Mouse (Mus musculus): Measurements from ENCODE around the gene Drd4.

The Drd4 gene

DNA sequence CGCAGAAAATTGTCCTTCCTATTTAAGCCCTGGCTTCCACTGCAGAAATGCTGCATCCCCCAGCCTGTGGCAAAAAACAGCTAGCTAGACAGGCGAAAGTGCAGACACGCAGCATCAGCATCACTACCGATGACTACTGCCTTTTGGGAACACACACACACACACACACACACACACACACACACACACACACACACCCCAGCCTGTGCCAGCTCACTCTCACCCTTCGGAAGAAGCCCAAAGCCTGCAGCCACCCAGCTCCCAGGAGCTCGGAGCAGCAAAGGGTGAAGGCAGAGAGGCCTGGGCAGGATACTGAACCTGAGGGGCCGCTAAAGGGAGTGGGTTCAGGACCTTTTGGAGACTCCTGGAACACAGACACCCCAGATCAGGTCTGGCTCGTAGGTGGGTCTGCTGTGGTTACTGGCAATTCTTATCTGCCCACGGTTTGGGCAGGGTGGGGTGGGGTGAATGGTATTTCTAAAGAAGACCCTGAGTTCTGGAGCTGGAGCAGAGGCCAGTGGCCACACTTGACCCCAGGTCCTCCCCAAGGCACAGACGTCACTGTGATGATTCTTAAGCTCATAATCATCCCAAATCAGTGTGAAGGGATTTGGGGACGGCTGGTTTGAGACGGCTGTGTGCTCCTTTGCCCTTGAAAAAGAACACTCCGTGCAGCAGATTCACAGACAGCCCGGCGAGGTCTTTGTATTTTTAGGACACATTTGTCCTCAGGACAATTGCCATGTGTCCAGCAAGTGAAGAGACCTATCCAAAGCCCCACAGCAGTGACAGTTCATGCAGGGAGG is 980 bp downstream of the Drd4 start:
- no peak for DNase-seq (ENCODE audit: low spot score)

DNA sequence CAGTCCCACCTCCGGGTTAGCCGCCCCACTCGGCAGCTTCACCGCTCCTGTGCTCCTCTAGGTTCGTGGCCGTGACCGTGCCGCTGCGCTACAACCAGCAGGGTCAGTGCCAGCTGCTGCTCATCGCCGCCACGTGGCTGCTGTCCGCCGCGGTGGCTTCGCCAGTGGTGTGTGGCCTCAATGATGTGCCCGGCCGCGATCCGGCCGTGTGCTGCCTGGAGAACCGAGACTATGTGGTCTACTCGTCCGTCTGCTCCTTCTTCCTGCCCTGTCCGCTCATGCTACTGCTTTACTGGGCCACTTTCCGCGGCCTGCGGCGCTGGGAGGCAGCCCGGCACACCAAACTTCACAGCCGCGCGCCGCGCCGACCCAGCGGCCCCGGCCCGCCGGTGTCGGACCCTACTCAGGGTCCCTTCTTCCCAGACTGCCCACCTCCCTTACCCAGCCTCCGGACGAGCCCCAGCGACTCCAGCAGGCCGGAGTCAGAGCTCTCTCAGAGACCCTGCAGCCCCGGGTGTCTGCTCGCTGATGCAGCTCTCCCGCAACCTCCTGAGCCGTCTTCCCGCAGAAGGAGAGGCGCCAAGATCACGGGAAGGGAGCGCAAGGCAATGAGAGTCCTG is 2.2 kb downstream of the Drd4 start:
- peak; percentile 36 for DNase-seq (ENCODE audit: low spot score)

DNA sequence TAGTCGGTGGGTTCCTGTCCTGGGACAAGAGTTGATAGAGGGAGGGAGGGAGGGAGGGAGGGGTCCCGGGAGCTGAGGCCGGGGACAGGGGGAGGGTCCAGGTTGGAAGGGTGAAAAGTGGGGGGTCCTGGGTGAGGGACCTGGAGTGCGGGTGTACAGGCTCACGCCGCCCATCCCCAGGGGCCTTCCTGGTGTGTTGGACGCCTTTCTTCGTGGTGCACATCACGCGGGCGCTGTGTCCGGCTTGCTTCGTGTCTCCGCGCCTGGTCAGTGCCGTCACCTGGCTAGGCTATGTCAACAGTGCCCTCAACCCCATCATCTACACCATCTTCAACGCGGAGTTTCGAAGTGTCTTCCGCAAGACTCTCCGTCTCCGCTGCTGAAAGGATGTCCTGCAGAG is 2.7 kb downstream of the Drd4 start:
- no peak for DNase-seq (ENCODE audit: low spot score)

DNA sequence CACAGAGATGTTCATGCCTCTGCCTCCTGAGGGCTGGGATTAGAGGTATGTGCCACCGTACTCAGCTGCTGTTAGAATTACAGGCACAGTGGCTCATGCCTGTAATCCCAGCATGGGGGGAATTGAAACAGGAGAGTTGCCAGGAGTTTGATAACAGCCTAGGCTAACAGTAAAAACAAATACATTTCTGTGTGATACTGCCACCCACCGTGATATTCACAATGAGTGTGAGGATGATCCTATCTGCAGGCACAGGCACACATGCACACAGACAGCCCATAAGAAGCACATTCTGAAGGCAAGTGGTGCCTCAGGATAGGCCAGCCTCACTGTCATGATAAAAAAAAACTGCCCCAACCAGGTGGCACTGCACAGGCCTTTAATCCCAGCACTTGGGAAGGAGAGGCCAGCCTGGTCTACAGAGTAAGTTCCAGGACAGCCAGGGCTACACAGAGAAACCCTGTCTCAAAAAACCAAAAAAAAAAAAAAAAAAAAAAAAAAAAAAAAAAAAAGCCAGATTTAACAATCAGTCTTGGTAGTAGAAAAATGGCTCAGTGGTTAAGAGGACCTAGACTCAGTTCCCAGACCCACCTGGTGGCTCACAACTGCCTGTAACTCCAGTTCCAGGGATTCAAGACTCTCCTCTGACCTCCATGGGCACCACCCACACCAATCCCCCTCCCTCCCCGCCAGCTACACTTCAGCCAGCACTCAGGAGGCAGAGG is 6.3 kb downstream of the Drd4 start:
- DNase-seq (ENCODE audit: low spot score) = no peak

DNA sequence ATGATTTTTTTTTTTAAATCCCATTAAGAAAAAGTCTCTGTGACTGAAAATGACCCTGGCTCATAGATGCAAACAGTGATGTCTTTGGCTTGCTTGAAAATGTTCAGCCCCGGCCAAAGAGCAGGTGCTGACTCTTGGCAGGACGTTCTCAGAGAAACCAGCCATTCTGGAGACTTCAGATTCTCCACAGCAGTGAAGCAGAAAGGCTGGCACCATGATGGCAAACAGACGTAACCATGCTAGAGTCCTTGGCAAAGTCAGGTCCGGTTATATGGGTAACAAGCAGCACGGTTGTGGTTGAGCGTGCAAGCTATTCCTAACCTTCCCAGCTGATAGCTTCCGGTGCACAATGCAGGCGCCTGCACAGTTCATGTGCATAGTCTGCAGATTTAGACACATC is 7.4 kb downstream of the Drd4 start:
- no peak for DNase-seq (ENCODE audit: low spot score)

DNA sequence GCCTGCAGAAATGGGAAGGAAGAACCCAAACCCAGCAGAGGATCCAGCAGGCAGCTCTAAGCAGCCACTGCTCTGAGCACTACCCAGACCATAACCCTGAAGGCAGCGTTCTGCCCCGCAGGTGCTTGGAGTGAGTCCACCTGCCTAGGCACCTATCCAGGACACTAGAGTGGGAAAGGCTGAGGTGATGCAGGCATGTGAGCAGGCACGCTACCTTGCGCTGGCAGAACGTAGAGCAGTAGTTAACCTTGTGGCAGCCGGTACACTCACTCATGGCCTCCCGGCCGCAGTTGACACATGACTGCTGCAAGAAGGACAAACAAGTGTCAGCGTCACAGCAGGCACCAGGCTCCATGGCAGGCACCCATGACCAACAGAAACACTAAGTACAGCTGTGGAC is 9.6 kb downstream of the Drd4 start:
- no peak for DNase-seq (ENCODE audit: low spot score)

DNA sequence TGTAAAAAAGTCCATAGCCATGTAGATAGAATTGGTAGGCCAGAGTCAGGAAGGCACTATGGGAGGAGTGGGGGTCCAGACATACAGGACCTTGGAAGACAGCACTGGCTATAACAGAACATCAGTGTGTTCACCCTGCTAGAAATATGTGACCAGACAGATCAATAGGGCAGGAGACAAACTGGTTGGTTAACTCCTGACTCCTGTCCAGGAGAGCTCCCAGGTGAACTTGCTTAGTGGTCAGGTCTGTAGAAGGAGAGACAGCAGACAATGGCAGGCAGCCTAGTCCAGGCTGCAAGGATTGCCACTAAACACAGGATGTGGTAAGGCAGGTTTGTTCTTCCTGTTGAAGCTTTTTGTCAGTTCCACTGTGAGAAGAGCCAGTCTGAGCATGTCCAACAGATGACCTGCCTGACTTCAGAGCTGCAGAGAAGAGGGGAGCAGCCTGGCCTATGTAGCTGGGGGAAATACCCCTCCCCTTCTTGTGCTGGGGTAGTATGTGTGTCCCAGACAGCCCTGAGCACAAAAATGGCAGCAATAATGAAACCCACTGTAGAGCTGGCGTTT is 11.0 kb downstream of the Drd4 start:
- peak; percentile 21 for DNase-seq (ENCODE audit: low spot score)

DNA sequence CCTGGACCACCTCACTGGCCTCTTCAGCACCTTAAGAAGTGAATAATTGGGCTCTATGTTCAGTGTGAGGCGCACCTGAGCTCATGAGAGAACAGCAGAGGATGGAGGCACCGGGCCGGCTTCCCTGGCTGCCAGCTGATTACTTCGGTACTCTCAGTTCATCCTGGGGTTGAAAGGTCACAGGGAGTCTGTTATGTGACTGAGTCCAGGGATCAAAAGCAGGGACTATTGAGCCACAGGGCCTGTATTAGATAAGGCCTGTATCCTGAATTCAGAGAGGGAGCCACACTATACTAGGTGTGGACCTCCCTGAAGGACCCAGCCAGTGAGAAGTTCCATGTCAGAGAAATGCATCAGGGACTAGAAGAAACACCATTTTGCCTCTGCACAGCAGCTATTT is 12.7 kb downstream of the Drd4 start:
- DNase-seq (ENCODE audit: low spot score) = no peak

DNA sequence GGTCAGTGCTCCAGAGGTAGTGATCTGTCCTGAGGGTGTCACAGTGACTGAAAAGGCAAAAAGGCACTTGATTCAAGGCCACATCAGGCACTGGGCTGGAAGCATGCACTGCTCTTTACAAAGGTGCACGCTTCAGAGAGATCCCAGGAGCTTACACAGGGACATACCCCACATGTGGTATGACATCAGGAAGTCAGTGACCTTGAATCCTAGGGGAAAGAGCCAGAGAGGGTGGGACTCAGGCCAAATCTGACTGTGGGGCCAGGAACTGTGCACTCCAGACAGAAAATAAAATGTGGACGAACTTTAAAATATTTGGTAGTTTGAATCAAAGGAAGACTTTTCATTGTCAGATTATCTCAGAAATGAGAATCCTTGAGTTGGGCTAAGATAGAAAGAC is 22.6 kb downstream of the Drd4 start:
- DNase-seq (ENCODE audit: low spot score) = no peak

DNA sequence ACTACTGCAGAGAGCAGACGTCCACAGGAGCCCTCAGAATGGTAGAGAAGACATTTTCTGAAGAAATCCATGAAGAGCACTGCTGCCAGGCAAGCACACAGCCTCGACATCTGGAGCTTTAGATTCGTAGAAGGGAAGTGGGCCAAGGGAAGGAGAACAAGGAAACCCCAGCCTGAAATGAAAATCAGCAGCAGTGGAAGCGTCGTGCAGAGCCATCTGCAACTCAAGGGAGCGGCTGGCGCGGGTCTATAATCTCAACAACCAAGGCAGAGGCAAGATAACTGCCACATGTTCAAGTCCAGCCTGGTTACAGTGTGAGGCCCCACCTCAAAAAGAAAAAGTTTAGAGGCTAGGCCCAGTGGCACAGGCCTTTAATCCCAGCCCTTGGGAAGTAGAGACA is 23.3 kb downstream of the Drd4 start:
- no peak for DNase-seq (ENCODE audit: low spot score)

DNA sequence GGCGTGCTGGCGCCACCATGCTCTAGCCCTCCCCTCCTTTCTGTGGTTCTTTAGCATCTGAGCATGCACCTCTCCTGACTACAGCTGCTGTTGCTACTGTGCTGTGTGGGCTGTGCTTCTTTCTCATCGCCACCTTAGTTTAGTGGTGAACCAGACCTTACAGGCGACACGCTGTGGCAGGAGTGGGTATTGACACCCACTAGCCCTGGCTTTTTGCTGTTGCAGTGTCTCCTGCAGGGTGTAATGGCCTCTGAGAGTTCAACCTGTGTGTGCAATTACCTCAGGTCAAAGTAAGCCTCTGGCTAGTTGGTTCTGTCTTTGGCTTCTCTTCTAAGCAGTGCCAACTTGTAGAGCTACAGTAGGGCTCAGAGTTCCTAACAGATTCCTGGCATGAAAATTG is 24.2 kb downstream of the Drd4 start:
- peak; percentile 37 for DNase-seq (ENCODE audit: low spot score)

DNA sequence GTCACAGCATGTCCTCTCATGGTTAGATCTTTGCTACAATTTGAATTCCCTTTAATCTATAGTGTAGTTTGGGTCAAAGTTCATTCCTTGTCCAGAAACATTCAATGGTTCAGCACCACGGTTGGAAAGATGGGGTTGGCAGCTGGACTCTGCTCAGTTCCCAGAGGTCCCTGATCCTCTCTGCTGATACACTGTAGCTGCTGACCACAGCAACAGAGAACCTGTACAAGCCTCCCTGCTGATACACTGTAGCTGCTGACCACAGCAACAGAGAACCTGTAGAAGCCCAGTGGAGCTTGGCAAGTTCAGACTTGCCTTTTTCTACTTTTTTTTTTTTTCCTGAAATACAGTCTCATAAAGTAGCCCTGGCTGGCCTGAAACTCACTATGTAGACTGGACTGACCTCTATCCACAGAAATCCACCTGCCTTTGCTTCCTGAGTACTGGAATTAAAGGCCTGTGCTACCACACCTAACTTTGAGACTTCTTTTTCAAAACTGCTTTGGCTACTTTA is 25.9 kb downstream of the Drd4 start:
- DNase-seq (ENCODE audit: low spot score) = no peak

DNA sequence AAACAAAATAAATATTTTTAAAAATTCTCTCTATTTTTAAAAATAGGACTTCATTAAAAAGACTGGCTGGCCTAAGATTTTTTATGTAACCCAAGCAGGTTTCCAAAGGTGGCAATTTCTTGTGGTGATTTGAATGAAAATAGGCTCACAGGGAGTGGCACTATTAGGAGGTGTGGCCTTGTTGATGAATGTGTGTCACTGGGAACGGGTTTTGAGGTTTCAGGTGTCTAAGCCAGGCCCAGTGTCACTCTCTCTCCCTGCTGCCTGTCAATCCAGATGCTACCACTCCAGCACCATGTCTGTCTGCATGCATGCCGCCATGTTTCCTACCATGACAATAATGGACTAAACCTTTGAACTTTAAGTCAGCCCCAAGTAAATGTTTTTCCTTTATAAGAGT is 27.6 kb downstream of the Drd4 start:
- no peak for DNase-seq (ENCODE audit: low spot score)

DNA sequence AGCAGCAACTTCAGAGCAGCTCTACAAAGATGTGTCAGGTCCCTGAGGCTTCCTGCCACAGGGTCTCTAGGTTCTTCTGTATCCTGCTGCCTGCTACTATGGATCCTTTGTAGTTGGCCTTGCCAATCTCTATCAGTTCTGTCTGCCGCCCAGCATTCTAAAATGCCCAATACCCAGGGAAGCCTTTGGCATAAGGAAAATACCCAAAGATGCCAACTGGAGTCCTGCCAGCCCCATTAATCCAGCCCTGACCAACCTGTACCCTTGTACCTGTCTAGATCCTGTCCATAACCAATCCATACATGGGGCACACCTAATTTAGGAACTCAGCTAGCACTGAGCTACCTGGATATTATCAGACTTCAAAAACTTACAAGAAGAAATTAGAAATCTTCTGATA is 32.9 kb downstream of the Drd4 start:
- DNase-seq (ENCODE audit: low spot score) = no peak

DNA sequence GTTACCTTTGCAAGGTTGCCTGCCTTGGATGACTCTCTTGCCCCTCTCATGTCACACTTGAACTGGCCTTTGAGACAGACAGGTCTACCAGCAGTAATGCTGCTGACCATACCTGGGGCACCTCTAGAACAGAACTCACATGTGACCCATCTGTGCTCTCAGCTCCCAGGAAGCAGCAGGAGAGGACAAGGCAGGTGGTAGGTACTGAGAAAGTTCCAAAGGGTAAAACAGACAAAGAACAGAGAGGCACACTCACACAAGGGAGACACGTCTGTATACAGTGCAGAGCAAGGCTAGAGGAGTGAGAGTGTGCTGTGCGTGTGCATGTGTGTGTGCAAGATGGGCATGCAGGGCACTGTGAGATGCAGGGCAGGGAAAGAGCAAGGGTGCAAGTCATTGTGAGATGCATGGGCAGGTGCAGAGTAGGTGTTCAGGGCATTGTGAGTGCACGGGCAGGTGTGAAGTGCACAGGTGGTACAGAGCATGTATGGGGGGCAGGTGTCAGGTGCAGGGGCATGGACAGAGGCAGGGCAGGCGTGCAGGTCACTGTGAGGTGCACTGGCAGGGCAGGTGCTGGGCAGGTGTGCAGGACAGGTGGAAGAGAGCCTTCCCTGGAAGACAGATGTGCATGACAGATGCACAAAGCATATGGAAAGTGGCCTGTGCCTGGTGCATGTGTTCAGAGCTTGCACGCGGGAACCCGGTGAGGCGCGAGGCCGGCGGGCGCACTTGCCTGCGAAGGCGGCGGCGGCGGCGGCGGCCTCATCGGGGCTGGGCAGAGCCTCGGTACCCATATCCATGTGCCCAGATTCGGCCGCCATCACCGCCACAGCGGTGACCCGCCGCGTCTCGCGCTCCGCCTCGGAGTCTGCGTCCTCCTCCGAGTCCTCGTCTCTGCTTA is 35.0 kb downstream of the Drd4 start:
- DNase-seq (ENCODE audit: low spot score) = peak; percentile 31

DNA sequence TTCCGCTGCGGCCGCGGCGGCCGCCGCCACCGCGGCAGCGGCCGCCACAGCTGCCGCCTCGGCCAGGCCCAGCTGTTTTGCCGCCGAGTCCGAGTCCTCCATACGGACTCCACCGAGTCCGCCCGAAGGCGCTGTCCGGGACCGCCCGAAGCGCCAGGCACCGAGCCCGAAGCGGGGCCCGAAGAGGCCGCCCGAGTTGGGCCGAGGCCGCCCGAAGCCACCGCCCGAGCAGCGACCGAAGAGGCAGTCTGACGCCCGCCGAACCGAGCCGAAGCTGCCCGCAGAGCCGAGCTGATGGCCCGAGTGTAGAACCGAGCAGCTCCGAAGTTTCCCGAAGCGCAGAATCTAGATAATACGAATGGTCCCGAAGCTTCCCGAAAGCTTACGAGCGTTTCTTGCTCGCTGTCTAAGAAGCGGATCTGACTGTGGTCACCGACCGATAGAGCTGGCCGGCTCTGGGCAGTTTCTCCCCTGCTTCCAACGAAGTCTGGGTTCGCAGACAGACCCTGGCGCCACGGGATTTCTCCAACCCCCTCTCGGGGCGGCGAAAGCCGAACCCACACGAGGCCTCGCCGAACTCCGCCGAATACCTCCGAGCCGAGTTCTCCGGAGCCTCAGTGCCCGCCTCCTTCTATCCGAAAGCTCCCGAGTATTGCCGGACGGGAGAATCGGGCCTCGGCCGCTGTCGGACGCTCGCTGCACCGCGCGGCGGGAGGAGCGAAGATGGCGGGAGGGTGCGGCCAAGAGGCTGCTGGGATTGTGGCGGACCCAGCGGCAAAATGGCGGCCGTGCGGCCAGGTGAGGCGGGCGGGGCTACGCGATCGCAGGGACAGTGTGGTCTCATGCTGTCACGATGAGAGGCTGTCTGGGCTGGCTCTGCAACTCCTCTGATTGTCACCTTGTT is 35.9 kb downstream of the Drd4 start, which contains the start of the genes Deaf1 and Tmem80:
Deaf1 (minus strand) TSS at position 222 of the 904 bp plus-strand sequence.
Tmem80 (plus strand) TSS at position 271 of the 904 bp plus-strand sequence.
- peak; percentile 100 for DNase-seq (ENCODE audit: low spot score)

DNA sequence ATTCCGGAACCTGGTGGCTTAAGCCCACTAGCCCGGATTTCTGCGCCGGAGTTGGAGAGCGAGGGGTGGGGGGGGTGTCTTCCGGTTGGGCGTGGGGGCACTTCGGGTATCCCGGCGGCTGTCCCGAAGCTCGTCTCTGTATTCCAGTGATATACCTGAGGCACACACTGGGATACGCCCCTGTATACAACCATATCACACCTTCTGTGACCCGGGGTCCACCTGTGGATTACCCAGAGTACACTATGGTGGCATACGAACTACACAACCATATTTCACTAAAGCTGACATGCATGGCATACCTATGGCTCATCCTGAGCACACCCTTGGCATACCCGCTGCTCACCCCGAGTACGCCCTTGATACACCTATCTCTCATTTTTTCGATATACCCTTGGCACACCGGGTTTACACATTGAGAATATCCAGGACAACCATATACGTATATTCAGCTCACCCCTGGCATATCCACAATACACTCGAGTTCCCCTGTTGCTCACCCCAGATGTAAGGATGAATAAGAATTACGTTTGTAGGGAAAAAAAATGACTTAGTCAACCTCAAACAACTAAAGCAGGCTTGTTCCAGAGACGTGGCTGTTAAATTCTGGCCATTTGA is 36.7 kb downstream of the Drd4 start:
- DNase-seq (ENCODE audit: low spot score) = no peak

DNA sequence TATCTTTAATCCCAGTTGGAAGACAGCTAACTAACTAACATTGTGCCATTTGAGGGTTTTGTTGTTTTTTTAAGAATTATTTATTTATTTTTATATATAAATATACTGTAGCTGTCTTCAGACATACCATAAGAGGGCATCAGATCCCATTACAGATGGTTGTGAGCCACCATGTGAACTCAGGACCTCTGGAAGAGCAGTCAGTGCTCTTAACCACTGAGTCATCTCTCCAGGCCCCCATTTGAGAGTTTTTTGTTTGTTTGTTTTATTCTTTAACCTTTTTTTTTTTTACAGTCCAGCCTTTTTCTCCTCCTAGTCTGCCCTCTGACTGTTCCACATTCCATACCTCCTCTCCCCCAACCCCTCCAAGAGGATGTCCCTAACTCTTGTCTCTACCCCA is 38.9 kb downstream of the Drd4 start:
- DNase-seq (ENCODE audit: low spot score) = no peak

DNA sequence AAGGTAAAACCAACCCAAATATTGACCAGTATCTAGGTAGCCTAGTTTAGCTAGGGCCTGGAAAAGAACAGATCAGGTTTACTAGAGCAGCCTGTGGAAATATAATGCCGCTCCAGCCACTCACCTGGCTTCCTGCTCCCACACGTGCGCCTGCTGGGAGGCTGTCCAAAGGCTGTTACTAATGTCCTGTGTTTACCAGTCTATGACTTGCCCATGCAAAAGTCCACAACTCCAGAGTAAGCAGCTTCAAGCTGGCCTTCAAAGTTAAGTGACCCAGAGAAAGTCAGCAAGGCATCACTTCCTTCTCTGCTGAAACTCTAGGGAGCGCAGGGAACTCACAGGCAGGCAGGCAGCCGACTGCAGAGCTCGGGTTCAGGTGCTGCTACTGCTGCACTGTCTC is 40.2 kb downstream of the Drd4 start:
- peak; percentile 61 for DNase-seq (ENCODE audit: low spot score)

DNA sequence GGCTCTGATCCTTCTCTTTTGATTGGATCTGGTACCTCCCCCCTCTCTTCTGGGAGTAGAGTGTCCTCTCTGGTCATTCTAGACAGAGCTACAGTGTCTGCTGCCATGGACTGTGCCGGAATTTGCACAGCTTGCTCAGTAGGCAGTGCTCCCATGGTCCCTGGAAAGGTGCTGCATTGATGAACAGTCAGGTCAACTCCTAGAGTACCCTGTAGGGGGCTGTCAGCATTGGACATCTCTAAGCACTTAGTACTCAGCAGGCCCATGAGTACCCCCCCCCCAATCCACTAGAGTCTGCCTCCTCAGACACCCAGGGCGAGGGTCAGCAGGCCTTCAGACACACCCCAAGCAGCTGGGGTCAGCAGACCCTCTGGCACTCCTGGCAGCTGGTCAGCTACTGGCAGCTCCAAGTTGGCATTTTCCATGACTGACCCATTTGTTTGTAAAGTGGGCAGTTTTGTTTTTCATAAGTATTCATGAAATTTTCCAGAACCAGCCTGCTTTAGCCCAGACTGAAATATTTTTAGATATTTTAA is 43.3 kb downstream of the Drd4 start:
- DNase-seq (ENCODE audit: low spot score) = no peak

Data from urinary bladder, postnatal 14 days (tissue).